Mouse (Mus musculus) stomach, postnatal 0 days (tissue): ENCODE results near the gene Gm49325. TPM values are rescaled to one million over a fixed set of nuclear protein-coding genes. Genes with fewer than 3 reads are reported as not detected.
"Not testable (repeated sequence)": the region's sequence is repeated elsewhere in the genome, so short reads cannot be mapped to it uniquely, and the experiment has no call there.

Experiments used
- ATAC-seq: fragments of 200-750 bp; cut with Nextera tagmentation; 2 replicates; pipeline ENCODE4 v1.8.0; 2017; ENCODE audit not compliant: low FRiP score, low TSS enrichment
- DNase-seq: peaks from one replicate; pipeline ENCODE4 v3.0.0-alpha.2; 2016; ENCODE audit warnings: low spot score
- H3K27ac ChIP-seq: fragments of 300-500 bp; sonication (generic); replicated peaks from 2 replicates; pipeline ENCODE4 v1.5.1; 2014; ENCODE audit warnings: mild to moderate bottlenecking, control low read depth
- H3K27me3 ChIP-seq: fragments of 300-500 bp; sonication (generic); 2 replicates; pipeline ENCODE4 v1.6.1; 2014; ENCODE audit warnings: low read length; ENCODE audit not compliant: control insufficient read depth, insufficient read depth
- H3K36me3 ChIP-seq: fragments of 300-500 bp; sonication (generic); 2 replicates; pipeline ENCODE4 v1.6.1; 2014; ENCODE audit warnings: low read length, mixed read lengths; ENCODE audit not compliant: control insufficient read depth, insufficient read depth
- H3K4me1 ChIP-seq: fragments of 300-500 bp; sonication (generic); replicated peaks from 2 replicates; pipeline ENCODE4 v1.6.1; 2014; ENCODE audit warnings: antibody characterized with exemption; ENCODE audit not compliant: control insufficient read depth, insufficient read depth
- H3K4me2 ChIP-seq: fragments of 300-500 bp; sonication (generic); replicated peaks from 2 replicates; pipeline ENCODE4 v1.6.1; 2014; ENCODE audit warnings: low read depth, mild to moderate bottlenecking, control low read depth, moderate library complexity
- H3K4me3 ChIP-seq: fragments of 300-500 bp; sonication (generic); 2 replicates; pipeline ENCODE4 v1.5.1; 2014; ENCODE audit warnings: low read depth, low read length, control low read depth
- H3K9ac ChIP-seq: fragments of 300-500 bp; sonication (generic); 2 replicates; pipeline ENCODE4 v1.6.1; 2014; ENCODE audit warnings: mild to moderate bottlenecking, low read length, control low read depth, mixed read lengths
- H3K9me3 ChIP-seq: fragments of 300-500 bp; sonication (generic); 2 replicates; pipeline ENCODE4 v1.6.1; 2016; ENCODE audit warnings: low read length; ENCODE audit not compliant: control insufficient read depth
- CTCF ChIP-seq: IDR thresholded peaks from 2 replicates; pipeline ENCODE4 v1.5.1; 2016; ENCODE audit warnings: antibody characterized with exemption, low read depth, mild to moderate bottlenecking, moderate library complexity
- EP300 ChIP-seq: optimal IDR thresholded peaks from 2 replicates; pipeline ENCODE3; 2016; ENCODE audit warnings: antibody characterized with exemption
- WGBS: fragments of 180-500 bp; shearing (Covaris S2); extraction: QIAGEN DNeasy Blood & Tissue Kit; methylation state at CpG from one replicate; pipeline ENCODE4 v1.1.7; 2014; 5-methylcytosine and 5-hydroxymethylcytosine counted together
- microRNA counts: library from miRNA; unstranded; fragments of <30 nt; microRNA quantifications from one replicate; lab custom pipeline; 2015
- microRNA-seq: library from miRNA; unstranded; fragments of <30 nt; microRNA quantifications from one replicate; pipeline ENCODE4, GENCODE M21; 2016
- polyA plus RNA-seq: library from polyadenylated mRNA; unstranded; fragments of >200 nt; fragmentation: Nextera tagmentation; extraction: Ambion mirVana; gene quantifications from 2 replicates; pipeline ENCODE4 v1.2.1, GENCODE M21; 2015

Gene Gm49325
- polyA plus RNA-seq, 1 experiment from 2014 or later, result 17.3 TPM

- ATAC-seq (no peak), DNase-seq (peak; percentile 27)
- Histone ChIP-seq H3K27me3 (no peaks in the 10 kb centered on the region; the same call in 1 of the 2 replicates), H3K4me3 (peak overlapping the region; percentile 14), H3K9me3 (no peaks in the 10 kb centered on the region), H3K4me2 (peak overlapping the region; percentile 46), H3K36me3 (no peaks in the 10 kb centered on the region), H3K4me1 (no peaks in the 10 kb centered on the region), H3K27ac (no peak overlapping the region), H3K9ac (0 out of 2 replicates have a peak overlapping the region, but pooled peaks have one; percentile 13)
- under 1% methylated on average over 35 of the region's 35 CpGs for WGBS
- TF ChIP-seq EP300, result no peak
- no peak for TF ChIP-seq CTCF
Observed at GRCm38 (mm10) chr10:77677562-77677961, 71.6 kb downstream of the Gm49325 start.

GRCm38 (mm10) chr10:77682994-77683393 is 77.0 kb downstream of the Gm49325 start:
- ATAC-seq (no peak), DNase-seq (no peak)
- H3K4me1 ChIP-seq, result no peaks in the 10 kb centered on the region
- no peak for TF ChIP-seq EP300
- no peak for TF ChIP-seq CTCF
- H3K4me2 ChIP-seq, result no peak overlapping the region
- 70% methylated on average over 7 of the region's 7 CpGs for WGBS
- no peak overlapping the region for H3K27ac ChIP-seq
- H3K36me3 ChIP-seq, result no peaks in the 10 kb centered on the region
- H3K4me3 ChIP-seq, result no peak overlapping the region
- no peaks in the 10 kb centered on the region; the same call in 1 of the 2 replicates for H3K27me3 ChIP-seq
- no peaks in the 10 kb centered on the region for H3K9me3 ChIP-seq
- no peak overlapping the region for H3K9ac ChIP-seq

GRCm38 (mm10) chr10:77684181-77684580 is 78.2 kb downstream of the Gm49325 start:
- no peaks in the 10 kb centered on the region for H3K27me3 ChIP-seq
- no peak overlapping the region for H3K27ac ChIP-seq
- no peaks in the 10 kb centered on the region for H3K9me3 ChIP-seq
- H3K4me1 ChIP-seq, result no peaks in the 10 kb centered on the region
- no peak for DNase-seq
- no peaks in the 10 kb centered on the region for H3K36me3 ChIP-seq
- no peak overlapping the region for H3K4me3 ChIP-seq
- no peak for ATAC-seq
- H3K4me2 ChIP-seq, result no peak overlapping the region
- TF ChIP-seq CTCF (no peak), EP300 (no peak)
- WGBS, result 38% methylated on average over 8 of the region's 8 CpGs
- H3K9ac ChIP-seq, result no peak overlapping the region

- 6% methylated on average over 22 of the region's 22 CpGs for WGBS
- H3K27ac ChIP-seq, result peak within 1 kb of the TSS; percentile 45; the same call in 1 of the 2 replicates
- no peaks in the 10 kb centered on the region for H3K27me3 ChIP-seq
- no peaks in the 10 kb centered on the region for H3K9me3 ChIP-seq
- ATAC-seq (peak; percentile 50; the same call in 1 of the 2 replicates), DNase-seq (peak; percentile 47)
- H3K36me3 ChIP-seq, result no peaks in the 10 kb centered on the region
- no peak within 1 kb of the TSS for H3K4me3 ChIP-seq
- TF ChIP-seq CTCF, result no peak
- TF ChIP-seq EP300, result peak; percentile 39
- no peaks in the 10 kb centered on the region for H3K4me1 ChIP-seq
- peak within 1 kb of the TSS; percentile 27; the same call in 1 of the 2 replicates for H3K4me2 ChIP-seq
- no peak within 1 kb of the TSS for H3K9ac ChIP-seq
Observed at GRCm38 (mm10) chr10:77685895-77686664, 80.1 kb downstream of the Gm49325 start, which contains the start of gene Tspear. Gene Tspear (plus strand): TSS chr10:77686569.

- H3K9me3 ChIP-seq, result no peaks in the 10 kb centered on the region
- H3K4me2 ChIP-seq, result no peak overlapping the region
- TF ChIP-seq EP300 (no peak), CTCF (no peak)
- no peaks in the 10 kb centered on the region for H3K27me3 ChIP-seq
- H3K27ac ChIP-seq, result peak overlapping the region; percentile 45; the same call in 1 of the 2 replicates
- ATAC-seq (no peak), DNase-seq (no peak)
- no peaks in the 10 kb centered on the region for H3K36me3 ChIP-seq
- 30% methylated on average over 10 of the region's 10 CpGs for WGBS
- H3K4me1 ChIP-seq, result no peaks in the 10 kb centered on the region
- H3K9ac ChIP-seq, result no peak overlapping the region
- H3K4me3 ChIP-seq, result no peak overlapping the region
Observed at GRCm38 (mm10) chr10:77687021-77687420, 81.0 kb downstream of the Gm49325 start.

- H3K4me1 ChIP-seq, H3K27ac ChIP-seq, H3K36me3 ChIP-seq, ATAC-seq, H3K4me3 ChIP-seq, DNase-seq, H3K27me3 ChIP-seq, H3K9me3 ChIP-seq, H3K4me2 ChIP-seq, H3K9ac ChIP-seq: not testable (repeated sequence)
- 64% methylated on average over 3 of the region's 3 CpGs for WGBS
Observed at GRCm38 (mm10) chr10:77690356-77690807, 84.4 kb downstream of the Gm49325 start, which contains the start of gene Gm19402. Gene Gm19402 (minus strand): TSS chr10:77690757.

MicroRNAs encoded within 50 kb of the gene (microRNA counts, 519-probe panel; counts per million panel counts)
- not detected for microRNA mmu-miR-1930 (lab: Ali Mortazavi, UCI)

Small RNAs within 50 kb of the gene (microRNA-seq; reads per million reads assigned to microRNA genes)
- 4.8 reads per million, percentile 7 among the genes with 10 or more reads in this experiment for gene Mir1930

Other genes starting within 250 kb of the Gm49325 start
- 5.6 and 6.9 TPM in 2 replicates for gene Adarb1, start 187.9 kb upstream of the Gm49325 start, polyA plus RNA-seq
- 25.2 and 28.8 TPM in 2 replicates for gene Fam207a, start 90.4 kb upstream of the Gm49325 start, polyA plus RNA-seq
- gene Itgb2, start 75.9 kb upstream of the Gm49325 start, polyA plus RNA-seq, result 1.3 TPM in 2 replicates
- gene Pttg1ip, start 24.5 kb upstream of the Gm49325 start, polyA plus RNA-seq, result 278 and 317 TPM in 2 replicates
- gene Sumo3, start 100 bp upstream of the Gm49325 start, polyA plus RNA-seq, result 232 and 239 TPM in 2 replicates
- gene Ube2g2, start 16.1 kb downstream of the Gm49325 start, polyA plus RNA-seq, result 53.8 and 54.5 TPM in 2 replicates
- 0.67 and 0.74 TPM in 2 replicates for gene Tspear, start 80.4 kb downstream of the Gm49325 start, polyA plus RNA-seq
- gene Gm19402, start 84.6 kb downstream of the Gm49325 start, polyA plus RNA-seq, result not detected in 2 replicates
- gene Gm9508, start 91.0 kb downstream of the Gm49325 start, polyA plus RNA-seq, result not detected in 2 replicates
- not detected in 2 replicates for gene Gm10272, start 100.4 kb downstream of the Gm49325 start, polyA plus RNA-seq
- gene Gm10024, start 105.3 kb downstream of the Gm49325 start, polyA plus RNA-seq, result 0.18 TPM in 1 of 2 replicates, not detected in the other
- gene Gm10142, start 109.6 kb downstream of the Gm49325 start, polyA plus RNA-seq, result 0.56 and 0.64 TPM in 2 replicates
- gene Krtap12-1, start 114.4 kb downstream of the Gm49325 start, polyA plus RNA-seq, result 3.2 and 4.5 TPM in 2 replicates
- gene Gm10100, start 120.3 kb downstream of the Gm49325 start, polyA plus RNA-seq, result not detected in 2 replicates
- not detected in 2 replicates for gene Gm18596, start 136.4 kb downstream of the Gm49325 start, polyA plus RNA-seq
- gene Gm9736, start 145.2 kb downstream of the Gm49325 start, polyA plus RNA-seq, result not detected in 2 replicates
- not detected in 2 replicates for gene Gm3233, start 153.5 kb downstream of the Gm49325 start, polyA plus RNA-seq
- not detected in 2 replicates for gene Gm3238, start 165.1 kb downstream of the Gm49325 start, polyA plus RNA-seq
- gene Gm7138, start 170.7 kb downstream of the Gm49325 start, polyA plus RNA-seq, result not detected in 2 replicates
- not detected in 2 replicates for gene Gm3250, start 176.3 kb downstream of the Gm49325 start, polyA plus RNA-seq
- gene Gm7137, start 182.0 kb downstream of the Gm49325 start, polyA plus RNA-seq, result not detected in 2 replicates
- not detected in 2 replicates for gene Gm9639, start 188.9 kb downstream of the Gm49325 start, polyA plus RNA-seq
- gene Gm19668, start 192.9 kb downstream of the Gm49325 start, polyA plus RNA-seq, result not detected in 2 replicates
- not detected in 2 replicates for gene Gm9507, start 205.6 kb downstream of the Gm49325 start, polyA plus RNA-seq
- not detected in 2 replicates for gene Gm2696, start 208.5 kb downstream of the Gm49325 start, polyA plus RNA-seq
- not detected in 2 replicates for gene Krtap10-4, start 220.9 kb downstream of the Gm49325 start, polyA plus RNA-seq
- not detected in 2 replicates for gene Krtap10-10, start 229.8 kb downstream of the Gm49325 start, polyA plus RNA-seq
- gene Gm36176, start 240.6 kb downstream of the Gm49325 start, polyA plus RNA-seq, result not detected in 2 replicates
- not detected in 2 replicates for gene Gm10318, start 246.7 kb downstream of the Gm49325 start, polyA plus RNA-seq